11 mouse cellular contexts compared by ENCODE assay signal in genomic region chr2:93297656-93298055, GRCm38 (mm10). TPM values are rescaled to one million over a fixed set of nuclear protein-coding genes. Genes with fewer than 3 reads are reported as not detected.
DNase-seq lines count a peak whose midpoint lies in the region; ATAC-seq and TF ChIP-seq lines count a peak whose summit lies in the region.
"Had no signal": no experiment of that assay in that cellular context is flagged by ENCODE, and none has a peak within 500 bp of the region (broad histone marks: within the 10 kb centered on the region; RNA-seq: fewer than 3 reads in every experiment).

No protein-coding gene starts in this region.

- H3K4me3 ChIP-seq in lung, embryonic 14.5 days (ENCODE audit: low read depth, low read length): no peak overlapping the region
- H3K4me3 ChIP-seq: erythroblast, embryonic 14.5 days had no signal

- H3K9ac ChIP-seq in lung, embryonic 14.5 days: no peak overlapping the region

- intact Hi-C loops in heart, postnatal 10 days (cut with DNase I): no loop called here

- no peak overlapping the region for H3K4me2 ChIP-seq in lung, embryonic 14.5 days

- no peak for TF ChIP-seq CTCF in lung, embryonic 14.5 days (IDR thresholded peaks at IDR 0.05; ENCODE audit: low read depth)

- H3K4me1 ChIP-seq in lung, embryonic 14.5 days (ENCODE audit: insufficient read depth): no peaks in the 10 kb centered on the region

- H3K36me3 ChIP-seq in lung, embryonic 14.5 days (ENCODE audit: insufficient read depth): no peaks in the 10 kb centered on the region

- no peaks in the 10 kb centered on the region for H3K9me3 ChIP-seq in lung, embryonic 14.5 days (ENCODE audit: low read depth, low read length)

- H3K27ac ChIP-seq in lung, embryonic 14.5 days (ENCODE audit: low read depth): no peak overlapping the region
- H3K27ac ChIP-seq: kidney, postnatal 0 days had no signal

- DNase-seq in lung, embryonic 14.5 days: peak; percentile 28
- DNase-seq in lung, postnatal 25 days (ENCODE audit: low spot score): no peak
- peak; percentile 88 for DNase-seq in adrenal gland, adult 8-10 months
- peak; percentile 68 for DNase-seq in cerebellum, adult 8-10 months
- peak; percentile 68 to 71 for DNase-seq in heart, postnatal 10 days
- DNase-seq in embryo, embryonic 10 days (ENCODE audit: low spot score): no peak
- DNase-seq in embryo, embryonic 11 days: no peak
- DNase-seq: lung, postnatal 4 days; thymus, adult 2 months had no signal

- no peaks in the 10 kb centered on the region for H3K27me3 ChIP-seq in lung, embryonic 14.5 days (ENCODE audit: insufficient read depth, low read length)

- ATAC-seq in lung, embryonic 14.5 days (ENCODE audit: insufficient read depth): no peak

- WGBS in lung, embryonic 14.5 days: 46% methylated on average over 3 of the region's 3 CpGs

RNA-seq across cellular contexts. Expression of gene Tspan18, which starts 36.6 kb away (rescaled TPM):
- 36.8 and 39.9 TPM in 2 replicates for polyA plus RNA-seq in lung, embryonic 14.5 days (2014; fragmentation: Nextera tagmentation; extraction: Ambion mirVana)
- total RNA-seq in adrenal gland, adult 8-10 months (2022): 10 to 100 TPM; 39.5 to 48.5 (median 45.8) TPM
- 10 to 100 TPM; 54.1 to 63.4 TPM for total RNA-seq in heart, postnatal 10 days (2021)

Comparison
In these comparisons a context has a peak if more than half of its experiments do, and no peak if none do; other contexts are left out.
1. DNase-seq: peak in lung, embryonic 14.5 days (single experiment), adrenal gland, adult 8-10 months (single experiment), cerebellum, adult 8-10 months (single experiment) and heart, postnatal 10 days (2 of 2); none in lung, postnatal 25 days (single experiment), embryo, embryonic 10 days (single experiment) and embryo, embryonic 11 days (single experiment).